Mouse (Mus musculus) heart, embryonic 16.5 days (tissue): ENCODE data around the gene P2rx3. TPM values are rescaled to one million over a fixed set of nuclear protein-coding genes. Genes with fewer than 3 reads are reported as not detected.

ENCODE experiments used
- ATAC-seq: fragments of 200-750 bp; cut with Nextera tagmentation; replicated peaks from 2 replicates; pipeline ENCODE4 v1.8.0; 2017; ENCODE audit warnings: moderate number of reproducible peaks; ENCODE audit not compliant: insufficient read depth, low FRiP score; ENCODE audit errors: extremely low read depth
- H3K27ac ChIP-seq: fragments of 300-500 bp; sonication (generic); 2 replicates; pipeline ENCODE4 v1.5.1; 2014; ENCODE audit warnings: mild to moderate bottlenecking, low read length, control low read depth, moderate library complexity
- H3K27me3 ChIP-seq: fragments of 300-500 bp; sonication (generic); 2 replicates; pipeline ENCODE4 v1.6.1; 2014; ENCODE audit warnings: low read length, mixed read lengths; ENCODE audit not compliant: control insufficient read depth, insufficient read depth
- H3K36me3 ChIP-seq: fragments of 300-500 bp; sonication (generic); 2 replicates; pipeline ENCODE4 v1.6.1; 2014; ENCODE audit not compliant: control insufficient read depth, insufficient read depth
- H3K4me1 ChIP-seq: fragments of 300-500 bp; sonication (generic); 2 replicates; pipeline ENCODE4 v1.6.1; 2014; ENCODE audit warnings: low read length, mixed read lengths; ENCODE audit not compliant: control insufficient read depth, insufficient read depth
- H3K4me2 ChIP-seq: fragments of 300-500 bp; sonication (generic); 2 replicates; pipeline ENCODE4 v1.6.1; 2014; ENCODE audit warnings: low read depth, mild to moderate bottlenecking, control low read depth, low read length
- H3K4me3 ChIP-seq: fragments of 300-500 bp; sonication (generic); 2 replicates; pipeline ENCODE4 v1.5.1; 2014; ENCODE audit warnings: mild to moderate bottlenecking, control low read depth, low read length
- H3K9ac ChIP-seq: fragments of 300-500 bp; sonication (generic); 2 replicates; pipeline ENCODE4 v1.6.1; 2014; ENCODE audit warnings: low read length, control low read depth
- H3K9me3 ChIP-seq: fragments of 300-500 bp; sonication (generic); replicated peaks from 2 replicates; pipeline ENCODE4 v1.6.1; 2016; ENCODE audit warnings: low read length; ENCODE audit not compliant: control insufficient read depth
- WGBS: fragments of 180-500 bp; shearing (Covaris S2); extraction: QIAGEN DNeasy Blood & Tissue Kit; methylation state at CpG from one replicate; pipeline ENCODE4 v1.1.7; 2014; 5-methylcytosine and 5-hydroxymethylcytosine counted together
- polyA plus RNA-seq: library from polyadenylated mRNA; unstranded; fragments of >200 nt; fragmentation: Nextera tagmentation; extraction: Ambion mirVana; gene quantifications from 2 replicates; pipeline ENCODE4 v1.2.1, GENCODE M21; 2015

The P2rx3 gene
- polyA plus RNA-seq, 1 experiment from 2014 or later: 0.79 TPM

DNA sequence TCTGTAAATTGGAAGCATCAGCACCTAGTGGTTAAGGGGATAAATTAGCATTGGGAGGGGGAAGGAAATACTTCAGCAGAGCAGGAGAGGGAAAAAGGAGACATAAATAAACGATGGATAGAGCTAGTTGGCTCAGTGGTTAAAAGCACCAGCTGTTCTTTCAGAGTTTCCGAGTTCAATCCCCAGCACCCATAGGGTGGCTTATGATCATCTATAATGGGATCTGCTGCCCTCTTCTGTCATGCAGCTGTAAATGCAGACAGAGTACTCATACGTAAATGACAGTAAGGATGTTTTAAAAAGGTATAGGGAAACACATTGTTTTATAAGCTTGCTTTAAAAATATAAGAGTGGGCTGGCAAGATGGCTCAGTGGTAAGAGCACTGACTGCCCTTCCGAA, 29.5 kb downstream of the P2rx3 start:
- no peak overlapping the region for H3K27ac ChIP-seq
- H3K36me3 ChIP-seq: no peaks in the 10 kb centered on the region
- H3K4me3 ChIP-seq: no peak overlapping the region
- no peaks in the 10 kb centered on the region for H3K27me3 ChIP-seq
- no peak for ATAC-seq
- 27% methylated on average over 4 of the region's 4 CpGs for WGBS
- H3K9ac ChIP-seq: no peak overlapping the region
- H3K4me2 ChIP-seq: no peak overlapping the region
- peaks cover 14% of the 10 kb centered on the region for H3K4me1 ChIP-seq
- H3K9me3 ChIP-seq: no peaks in the 10 kb centered on the region

DNA sequence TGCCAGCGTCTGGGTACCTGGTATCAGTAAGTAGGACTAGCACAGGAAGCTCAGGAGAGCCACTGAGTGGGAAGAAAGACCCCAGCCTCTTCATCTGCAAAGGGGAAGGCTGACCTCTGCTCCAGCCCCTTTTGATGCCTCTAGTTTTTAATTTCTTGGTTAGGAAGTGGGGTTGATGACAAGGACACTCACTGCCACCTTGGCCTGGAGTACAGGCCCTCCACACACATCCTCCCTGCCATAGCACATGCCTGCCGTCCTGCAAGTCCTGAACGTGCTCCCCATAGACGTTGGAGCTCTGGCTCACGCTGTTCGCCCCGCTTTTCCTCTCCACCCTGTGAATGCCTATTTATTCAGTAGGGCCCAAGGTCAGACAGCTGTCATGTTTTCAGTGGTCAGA, 30.7 kb downstream of the P2rx3 start:
- Histone ChIP-seq H3K9ac (no peak overlapping the region), H3K4me3 (no peak overlapping the region), H3K36me3 (no peaks in the 10 kb centered on the region), H3K9me3 (no peaks in the 10 kb centered on the region), H3K27me3 (no peaks in the 10 kb centered on the region), H3K4me1 (peaks cover 4% of the 10 kb centered on the region; the same call in 1 of the 2 replicates), H3K27ac (no peak overlapping the region), H3K4me2 (no peak overlapping the region)
- ATAC-seq: no peak
- 61% methylated on average over 7 of the region's 7 CpGs for WGBS

DNA sequence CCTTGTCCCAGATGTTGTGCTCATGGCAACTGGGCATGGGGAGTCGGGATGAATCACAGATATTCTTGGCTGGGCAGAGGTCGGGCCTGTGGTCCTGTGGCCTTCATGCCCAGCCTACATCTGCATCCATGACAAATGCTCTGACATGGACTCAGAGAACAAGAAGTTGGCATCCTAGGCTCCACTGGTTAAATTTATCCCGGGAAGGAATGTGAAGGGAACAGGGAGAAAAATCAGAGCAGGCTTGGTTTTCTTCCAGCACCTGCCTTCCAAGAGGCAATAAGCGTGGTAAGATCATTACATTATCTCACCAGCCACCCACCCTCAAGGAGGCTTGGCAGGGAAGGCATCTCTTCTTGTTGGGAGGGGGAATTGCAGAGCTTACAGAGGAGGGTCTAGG, 32.9 kb downstream of the P2rx3 start:
- H3K27ac ChIP-seq: no peak overlapping the region
- no peaks in the 10 kb centered on the region for H3K36me3 ChIP-seq
- no peak overlapping the region for H3K4me2 ChIP-seq
- ATAC-seq: no peak
- 72% methylated on average over 4 of the region's 4 CpGs for WGBS
- no peaks in the 10 kb centered on the region for H3K27me3 ChIP-seq
- no peak overlapping the region for H3K9ac ChIP-seq
- no peak overlapping the region for H3K4me3 ChIP-seq
- no peaks in the 10 kb centered on the region for H3K9me3 ChIP-seq
- H3K4me1 ChIP-seq: no peaks in the 10 kb centered on the region

DNA sequence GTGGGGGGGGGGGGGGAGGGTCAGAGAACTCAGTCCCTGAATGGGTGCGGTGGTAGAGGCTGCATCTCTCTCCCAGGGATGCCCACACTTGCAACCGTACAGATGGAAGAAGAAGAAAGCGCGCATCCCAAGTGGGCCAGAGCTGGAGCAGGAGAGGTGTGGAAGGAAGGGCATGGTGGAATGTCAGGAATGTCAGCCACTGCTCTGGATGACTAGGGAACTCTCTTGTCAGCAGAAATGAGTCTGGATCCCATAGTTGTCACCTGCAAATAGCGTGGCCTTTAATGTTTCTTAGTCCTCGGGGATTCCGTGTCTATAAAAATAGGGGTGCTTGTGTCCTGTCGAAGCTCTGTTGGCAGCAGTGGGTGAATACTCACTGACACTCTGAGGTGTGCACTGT, 34.7 kb downstream of the P2rx3 start:
- Histone ChIP-seq H3K27ac (no peak overlapping the region), H3K4me3 (no peak overlapping the region), H3K27me3 (no peaks in the 10 kb centered on the region), H3K9me3 (no peaks in the 10 kb centered on the region), H3K9ac (no peak overlapping the region), H3K36me3 (no peaks in the 10 kb centered on the region), H3K4me1 (no peaks in the 10 kb centered on the region), H3K4me2 (no peak overlapping the region)
- 38% methylated on average over 8 of the region's 8 CpGs for WGBS
- ATAC-seq: peak; percentile 44; the same call in 1 of the 2 replicates

DNA sequence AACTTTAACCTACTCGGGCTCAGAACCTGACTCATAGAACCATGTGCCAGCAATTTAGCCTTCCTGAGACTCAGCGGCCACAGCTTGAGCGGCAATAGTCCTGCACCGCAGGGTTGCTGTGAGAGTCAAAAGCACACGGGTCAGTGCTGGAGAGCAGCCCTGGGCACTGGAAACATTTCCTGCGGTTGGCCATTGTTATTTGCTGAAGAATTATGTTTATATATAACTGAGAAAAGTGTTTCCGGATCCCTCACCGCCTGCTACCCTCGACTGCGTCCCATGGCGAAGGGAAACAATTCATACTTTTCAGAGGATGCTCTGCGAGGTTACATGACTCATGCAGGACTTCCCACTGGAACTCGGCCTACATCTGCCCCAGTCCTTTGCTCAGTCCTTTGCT, 35.8 kb downstream of the P2rx3 start:
- ATAC-seq: 0 out of 2 replicates have a peak, but pooled peaks have one; percentile 24
- Histone ChIP-seq H3K36me3 (no peaks in the 10 kb centered on the region), H3K4me2 (no peak overlapping the region), H3K4me3 (no peak overlapping the region), H3K27me3 (no peaks in the 10 kb centered on the region), H3K4me1 (no peaks in the 10 kb centered on the region), H3K9ac (no peak overlapping the region), H3K9me3 (no peaks in the 10 kb centered on the region), H3K27ac (peak overlapping the region; percentile 34; the same call in 1 of the 2 replicates)
- WGBS: 74% methylated on average over 13 of the region's 13 CpGs

DNA sequence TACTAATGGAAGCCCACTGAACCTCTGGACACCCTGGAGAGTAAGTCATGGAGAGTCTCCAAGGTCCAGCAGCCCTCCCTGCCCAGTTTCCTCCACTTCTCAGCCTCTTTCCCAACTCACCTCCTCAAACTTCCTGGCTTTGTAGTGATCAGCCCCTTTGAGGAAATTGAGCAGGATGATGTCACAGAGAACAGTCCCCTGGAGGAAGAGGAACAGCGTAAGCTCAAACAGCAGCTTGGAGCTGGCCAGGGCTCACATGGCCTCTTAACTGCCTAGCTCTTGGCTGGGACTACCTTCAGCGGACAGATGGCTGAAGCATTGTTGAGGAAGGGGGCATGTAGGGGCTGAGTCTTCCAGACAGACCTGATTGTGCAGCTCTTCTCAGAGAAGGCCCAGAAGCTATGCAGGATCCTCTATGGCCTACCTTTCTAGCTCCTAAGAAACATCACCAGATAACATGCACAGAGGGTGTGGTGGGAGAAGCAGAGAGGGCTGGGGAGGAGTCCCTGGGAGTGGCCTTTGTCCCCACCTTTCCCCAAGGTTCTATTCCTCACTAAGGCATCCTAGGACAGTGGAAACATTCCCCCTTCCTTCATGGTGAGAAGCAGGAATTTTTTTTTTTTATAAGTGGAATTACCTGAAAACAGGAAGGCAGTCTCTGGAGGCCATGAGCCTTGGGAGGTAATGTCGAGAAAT, 37.6 kb downstream of the P2rx3 start:
- peak; percentile 46; the same call in 1 of the 2 replicates for ATAC-seq
- 53% methylated on average over 3 of the region's 3 CpGs for WGBS
- Histone ChIP-seq H3K4me1 (no peaks in the 10 kb centered on the region), H3K9ac (no peak overlapping the region), H3K27me3 (no peaks in the 10 kb centered on the region), H3K36me3 (no peaks in the 10 kb centered on the region), H3K4me2 (no peak overlapping the region), H3K27ac (peak overlapping the region; percentile 65), H3K9me3 (no peaks in the 10 kb centered on the region), H3K4me3 (no peak overlapping the region)

DNA sequence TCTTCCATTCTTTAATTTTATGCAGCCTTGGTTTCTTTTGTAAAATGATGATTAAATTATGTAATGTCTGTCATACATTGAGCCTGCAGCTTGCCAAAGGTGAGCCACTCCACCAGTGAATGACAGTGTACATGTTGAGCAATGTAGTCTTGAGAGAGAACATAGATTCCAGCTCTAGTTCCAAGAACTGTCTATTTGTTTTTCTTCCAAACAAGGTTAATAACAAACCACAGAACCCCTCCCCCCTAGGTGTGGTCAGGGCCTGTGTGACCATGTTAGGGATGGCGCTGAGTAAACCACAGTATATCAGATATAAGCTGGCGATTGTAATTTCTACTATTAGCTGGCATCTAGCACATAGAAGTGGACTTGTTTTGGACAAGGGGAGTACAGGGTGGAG, 40.9 kb downstream of the P2rx3 start:
- WGBS: 84% methylated on average over 2 of the region's 2 CpGs
- Histone ChIP-seq H3K36me3 (no peaks in the 10 kb centered on the region), H3K27me3 (no peaks in the 10 kb centered on the region), H3K9ac (no peak overlapping the region), H3K4me2 (no peak overlapping the region), H3K4me3 (no peak overlapping the region), H3K27ac (no peak overlapping the region), H3K4me1 (no peaks in the 10 kb centered on the region), H3K9me3 (no peaks in the 10 kb centered on the region)
- no peak for ATAC-seq

DNA sequence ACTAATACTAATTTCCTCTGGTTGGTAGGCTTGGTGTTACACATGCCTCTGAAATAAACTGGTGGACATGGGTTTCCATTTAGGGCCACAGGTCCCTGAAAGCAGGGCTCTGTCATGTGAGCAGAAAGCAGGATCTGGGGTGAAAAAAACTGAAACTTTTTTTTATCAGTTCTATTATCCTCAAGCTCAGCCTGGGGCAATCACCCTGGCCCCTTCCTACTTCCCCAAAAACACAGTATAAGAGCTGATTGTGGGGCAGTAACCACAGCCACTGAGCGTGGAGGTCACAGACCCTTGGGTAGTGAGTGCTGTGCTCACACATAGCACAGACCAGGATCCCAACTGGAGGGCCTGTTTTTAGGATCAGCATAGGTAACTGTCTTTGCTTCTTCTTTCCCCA, 49.3 kb downstream of the P2rx3 start, which contains the start of gene Prg3:
Gene Prg3 (plus strand): TSS at position 286 of the 400 bp plus-strand sequence.
- no peaks in the 10 kb centered on the region for H3K27me3 ChIP-seq
- no peak for ATAC-seq
- WGBS: 62% methylated on average over 1 of the region's 1 CpGs
- no peaks in the 10 kb centered on the region for H3K36me3 ChIP-seq
- H3K4me2 ChIP-seq: no peak within 1 kb of the TSS
- no peak within 1 kb of the TSS for H3K4me3 ChIP-seq
- H3K9ac ChIP-seq: no peak within 1 kb of the TSS
- H3K4me1 ChIP-seq: no peaks in the 10 kb centered on the region
- H3K27ac ChIP-seq: no peak within 1 kb of the TSS
- H3K9me3 ChIP-seq: no peaks in the 10 kb centered on the region

DNA sequence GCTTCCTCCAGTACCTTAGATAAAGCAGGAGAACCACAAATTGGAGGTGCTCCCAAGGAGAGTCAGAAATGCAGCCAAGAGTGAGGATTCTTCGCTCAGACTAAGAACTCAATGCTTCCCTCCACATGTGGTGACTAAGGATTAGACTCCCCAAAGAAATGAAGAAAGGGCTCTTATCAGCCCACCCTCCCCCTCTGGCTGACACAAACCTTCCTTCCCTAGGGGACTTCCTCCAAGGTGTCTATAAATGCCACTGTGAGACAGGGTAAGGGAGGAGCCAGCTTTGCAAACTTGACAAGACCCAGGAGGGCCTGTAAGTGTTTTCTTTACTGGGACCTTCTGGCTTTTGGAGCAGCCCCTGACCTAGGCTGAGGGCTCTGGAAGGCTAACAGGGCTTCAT, 57.1 kb downstream of the P2rx3 start, which contains the start of gene Prg2:
Gene Prg2 (plus strand): TSS at position 274 of the 400 bp plus-strand sequence.
- H3K4me2 ChIP-seq: no peak within 1 kb of the TSS
- H3K9me3 ChIP-seq: no peaks in the 10 kb centered on the region
- H3K36me3 ChIP-seq: no peaks in the 10 kb centered on the region
- H3K4me3 ChIP-seq: no peak within 1 kb of the TSS
- no peak for ATAC-seq
- H3K27me3 ChIP-seq: no peaks in the 10 kb centered on the region
- H3K4me1 ChIP-seq: no peaks in the 10 kb centered on the region
- no peak within 1 kb of the TSS for H3K9ac ChIP-seq
- no peak within 1 kb of the TSS for H3K27ac ChIP-seq
- WGBS: 41% methylated on average over 1 of the region's 1 CpGs
